Mouse (Mus musculus) CD8-positive naive resting alpha-beta T cell, adult 2 months (primary cell): Measurements from ENCODE around the gene Gpr62.

Source experiments
- DNase-seq, 2 experiments: peaks; one replicate each; pipeline ENCODE4 v3.0.0; 2022; ENCODE audit warnings: low read depth in 2 of 2, low spot score in 2 of 2

The Gpr62 gene

DNA sequence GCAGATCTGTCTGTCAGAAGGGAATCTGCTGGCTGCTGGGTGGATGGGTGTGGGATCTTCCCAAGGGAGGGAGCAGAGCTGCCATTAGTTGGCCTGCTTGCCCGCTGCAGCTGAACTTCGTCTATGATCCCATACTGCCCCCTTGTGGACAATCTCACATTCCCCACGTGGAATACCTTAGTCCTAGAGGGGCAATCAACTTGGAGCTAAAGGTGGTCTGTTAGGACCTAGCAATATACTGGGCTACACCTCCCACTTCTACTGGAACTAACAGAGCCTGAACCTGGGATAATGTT is 43.9 kb downstream of the Gpr62 start:
- DNase-seq, result peak; percentile 82 to 89

DNA sequence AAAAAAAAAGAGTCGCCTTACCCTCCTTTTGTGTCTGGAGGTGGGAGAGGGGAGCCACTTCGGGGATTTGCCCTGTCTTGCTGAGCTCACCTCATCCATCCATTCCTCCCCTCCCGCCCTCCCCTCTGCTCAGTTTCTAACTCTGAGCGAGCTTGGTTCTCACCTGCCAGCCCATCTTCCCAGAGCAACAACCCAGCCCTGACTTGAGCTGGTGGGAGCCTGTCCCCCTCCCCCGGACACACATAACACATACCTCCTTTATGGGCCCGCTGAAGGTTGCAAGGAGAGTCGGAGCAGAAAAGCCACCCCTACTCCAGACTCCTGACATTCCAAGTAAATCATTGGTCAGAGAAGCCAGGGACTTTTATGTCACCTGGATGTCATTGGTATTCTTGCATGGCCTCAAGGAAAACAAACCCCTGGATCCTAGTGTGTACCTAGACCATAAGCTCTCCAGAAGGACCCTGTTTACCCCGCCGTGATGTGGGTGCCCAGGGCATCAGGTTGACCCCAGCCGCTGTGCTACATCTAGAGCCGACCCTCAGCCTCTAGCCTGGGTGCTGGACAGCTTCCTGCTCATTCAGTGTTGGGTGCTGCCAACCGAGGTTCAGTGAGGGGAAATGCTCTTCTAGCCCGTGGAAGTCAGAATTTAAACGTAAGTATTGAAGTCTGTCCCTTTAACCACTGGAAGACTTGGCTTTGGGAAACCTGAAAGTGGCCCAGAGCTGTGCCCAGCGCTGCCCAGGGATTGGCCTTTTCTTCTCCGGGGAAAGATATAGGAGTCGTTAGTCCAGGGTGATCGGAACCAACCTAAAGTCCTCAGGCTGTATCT is 44.5 kb downstream of the Gpr62 start:
- DNase-seq, result no peak

DNA sequence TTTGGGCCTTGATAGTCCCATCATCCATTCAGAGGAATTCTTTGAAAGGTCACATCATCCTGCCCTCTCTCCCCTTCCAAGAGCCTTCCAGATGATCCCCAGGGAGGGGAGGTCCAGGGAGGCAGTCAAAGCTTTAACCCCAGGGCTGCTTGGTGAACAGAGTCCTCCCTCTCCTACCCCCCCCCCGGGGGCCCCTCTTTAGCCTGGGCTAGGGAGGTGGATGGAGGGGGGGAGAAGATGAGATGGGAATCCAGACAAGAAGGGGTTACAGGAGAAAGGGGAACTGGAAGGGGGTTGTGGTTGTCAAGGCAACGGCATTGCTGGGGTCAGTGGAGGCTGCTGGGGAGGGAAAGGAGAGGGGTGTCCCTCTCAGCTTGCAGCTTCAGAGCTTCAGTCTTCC is 45.1 kb downstream of the Gpr62 start:
- no peak for DNase-seq

DNA sequence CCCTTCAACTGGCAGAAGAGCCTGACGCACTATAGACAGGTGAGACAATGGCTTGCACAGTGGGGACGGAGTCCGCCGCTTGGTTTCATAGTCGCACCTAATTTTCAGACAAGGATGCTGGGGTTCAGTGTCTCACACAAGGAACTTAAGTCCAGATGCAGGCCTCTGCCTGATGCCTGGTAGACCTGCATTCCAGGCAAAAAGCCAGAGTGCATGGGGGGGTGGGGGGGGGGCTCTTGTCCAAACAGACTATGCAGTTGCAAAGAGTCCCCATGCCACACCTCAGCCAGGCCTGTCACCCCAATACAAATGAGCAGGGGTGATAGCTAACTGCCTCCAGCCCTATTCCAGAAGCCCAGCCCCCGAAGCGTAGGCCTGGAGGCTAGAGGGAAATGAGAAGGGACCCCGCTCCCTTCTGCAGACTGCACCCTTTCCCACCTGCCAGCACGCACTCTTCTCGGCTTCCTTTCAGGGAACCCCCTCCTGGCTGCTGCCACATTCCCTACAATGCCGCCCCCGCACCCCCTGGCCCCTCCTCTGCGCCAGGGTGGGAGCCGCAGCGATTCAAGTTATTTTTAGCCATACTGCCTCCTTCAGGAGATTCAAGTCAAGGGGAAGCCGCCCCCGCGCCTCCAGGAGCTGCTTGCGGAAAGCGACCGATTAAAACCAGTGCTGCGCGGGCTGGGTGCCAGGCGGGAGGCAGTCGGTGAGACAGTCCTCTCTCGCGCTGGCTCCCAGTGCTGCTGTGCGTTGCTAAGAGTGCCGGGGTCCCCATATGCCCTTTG is 47.7 kb downstream of the Gpr62 start:
- DNase-seq, result peak in 1 of 2 experiments; percentile 19

DNA sequence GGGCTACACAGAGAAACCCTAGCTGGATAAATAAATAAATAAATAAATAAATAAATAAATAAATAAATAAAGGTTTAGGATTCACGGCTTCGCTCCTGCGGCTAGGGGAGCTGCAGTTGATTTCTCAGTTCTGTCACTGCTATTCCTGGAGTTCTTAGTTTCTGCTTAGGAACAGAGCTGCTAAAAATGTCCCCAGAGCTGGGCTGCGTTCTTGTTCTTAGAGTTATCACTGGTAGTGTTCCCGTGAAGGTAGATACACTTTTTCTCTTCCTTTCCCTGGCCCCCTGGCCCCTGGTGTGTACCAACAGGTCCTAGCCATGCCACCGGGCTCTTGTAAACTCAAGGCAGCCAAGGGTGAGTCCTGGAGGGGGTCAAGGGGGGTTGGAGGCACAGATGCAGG is 48.9 kb downstream of the Gpr62 start:
- DNase-seq, result no peak
